In the genomic region with DNA sequence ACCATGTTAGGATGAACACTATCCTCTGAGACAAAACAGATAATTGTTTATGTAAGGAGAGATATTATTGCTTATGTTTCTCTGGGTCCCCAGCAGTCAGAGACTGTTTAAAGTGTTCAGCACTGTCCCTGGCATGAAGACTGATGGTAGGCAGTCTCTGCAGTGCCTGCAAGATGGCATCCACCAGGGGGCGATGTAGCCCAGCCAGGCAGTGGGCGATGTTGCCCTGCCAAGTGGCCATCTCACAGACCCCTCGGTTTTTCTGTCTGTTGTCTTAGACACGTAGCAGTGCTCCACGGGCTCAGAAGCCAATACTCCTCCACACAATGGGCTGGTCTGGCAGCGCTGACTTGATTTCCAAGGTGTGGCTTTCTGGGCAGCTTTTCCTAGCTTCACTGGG, we compare ENCODE assay signal across 8 mouse cellular contexts. TPM values are rescaled to one million over a fixed set of nuclear protein-coding genes. Genes with fewer than 3 reads are reported as not detected.
DNase-seq lines count a peak whose midpoint lies in the region; ATAC-seq and TF ChIP-seq lines count a peak whose summit lies in the region.

No protein-coding gene starts in this region.

- no peak overlapping the region for H3K27ac ChIP-seq in hindbrain, embryonic 14.5 days
- H3K27ac ChIP-seq in hindbrain, embryonic 16.5 days (ENCODE audit: low read depth, low read length) = no peak overlapping the region
- no peak overlapping the region for H3K27ac ChIP-seq in hindbrain, postnatal 0 days
- H3K27ac ChIP-seq in stomach, postnatal 0 days (replicated peaks) = no peak overlapping the region

- H3K4me1 ChIP-seq in hindbrain, embryonic 14.5 days (replicated peaks; ENCODE audit: control insufficient read depth, insufficient read depth, low read length) = peaks cover 18% of the 10 kb centered on the region
- H3K4me1 ChIP-seq in hindbrain, embryonic 16.5 days (ENCODE audit: control insufficient read depth, insufficient read depth, low read depth, low read length) = peaks cover 22% of the 10 kb centered on the region
- 0 out of 2 replicates have a peak, but pooled peaks cover 20% of the 10 kb centered on the region for H3K4me1 ChIP-seq in hindbrain, postnatal 0 days (ENCODE audit: insufficient read depth, low read length)
- peaks cover 17% of the 10 kb centered on the region for H3K4me1 ChIP-seq in stomach, postnatal 0 days (replicated peaks; ENCODE audit: control insufficient read depth, insufficient read depth)

- no peak for TF ChIP-seq EP300 in stomach, postnatal 0 days (optimal IDR thresholded peaks at IDR 0.05)

- H3K4me3 ChIP-seq in hindbrain, embryonic 14.5 days (replicated peaks; ENCODE audit: low read length) = no peak overlapping the region
- H3K4me3 ChIP-seq in hindbrain, embryonic 16.5 days (ENCODE audit: low read length) = no peak overlapping the region
- H3K4me3 ChIP-seq in hindbrain, postnatal 0 days (ENCODE audit: low read length) = no peak overlapping the region
- no peak overlapping the region for H3K4me3 ChIP-seq in stomach, postnatal 0 days (ENCODE audit: low read depth, low read length)

- H3K27me3 ChIP-seq in hindbrain, embryonic 14.5 days (ENCODE audit: control insufficient read depth, insufficient read depth, low read length) = no peaks in the 10 kb centered on the region
- H3K27me3 ChIP-seq in hindbrain, embryonic 16.5 days (replicated peaks; ENCODE audit: control insufficient read depth, insufficient read depth, low read length) = no peaks in the 10 kb centered on the region
- no peaks in the 10 kb centered on the region for H3K27me3 ChIP-seq in hindbrain, postnatal 0 days (ENCODE audit: insufficient read depth, low read length)
- no peaks in the 10 kb centered on the region for H3K27me3 ChIP-seq in stomach, postnatal 0 days (ENCODE audit: control insufficient read depth, insufficient read depth, low read length)

- no peaks in the 10 kb centered on the region for H3K36me3 ChIP-seq in hindbrain, embryonic 14.5 days (replicated peaks; ENCODE audit: control insufficient read depth, insufficient read depth)
- no peaks in the 10 kb centered on the region for H3K36me3 ChIP-seq in hindbrain, embryonic 16.5 days (ENCODE audit: control insufficient read depth, insufficient read depth, low read length)
- H3K36me3 ChIP-seq in hindbrain, postnatal 0 days (ENCODE audit: insufficient read depth, low read length) = no peaks in the 10 kb centered on the region
- H3K36me3 ChIP-seq in stomach, postnatal 0 days (ENCODE audit: control insufficient read depth, insufficient read depth, low read length) = no peaks in the 10 kb centered on the region

- peak; percentile 96 for TF ChIP-seq CTCF in hindbrain, postnatal 0 days (IDR thresholded peaks at IDR 0.05; ENCODE audit: low read depth)
- TF ChIP-seq CTCF in stomach, postnatal 0 days (IDR thresholded peaks at IDR 0.05; ENCODE audit: low read depth) = peak; percentile 98

- no peak overlapping the region for H3K9ac ChIP-seq in hindbrain, embryonic 14.5 days
- H3K9ac ChIP-seq in hindbrain, embryonic 16.5 days (ENCODE audit: low read depth, low read length) = no peak overlapping the region
- no peak overlapping the region for H3K9ac ChIP-seq in hindbrain, postnatal 0 days (replicated peaks; ENCODE audit: low read length)
- H3K9ac ChIP-seq in stomach, postnatal 0 days (ENCODE audit: low read length) = no peak overlapping the region

- peak; percentile 70 for DNase-seq in hindbrain, embryonic 14.5 days (ENCODE audit: low spot score)
- peak; percentile 72 for DNase-seq in c-Kit-positive CD71-negative TER-119-negative erythroid progenitor cells, embryonic 14.5 days (ENCODE audit: low read depth)
- peak; percentile 46 to 67 for DNase-seq in frontal cortex, postnatal 14 days (ENCODE audit: low spot score in 2 of 2)
- peak; percentile 82 for DNase-seq in hindbrain, postnatal 0 days (ENCODE audit: low spot score)
- peak; percentile 59 to 88 for DNase-seq in left cerebral cortex, postnatal 10 days (ENCODE audit: extremely low spot score in 1 of 2, low spot score in 2 of 2)
- DNase-seq in stomach, postnatal 0 days (ENCODE audit: low spot score) = peak; percentile 85

- 12% methylated on average over 6 of the region's 6 CpGs for WGBS in hindbrain, embryonic 14.5 days
- WGBS in hindbrain, embryonic 16.5 days = 8% methylated on average over 6 of the region's 6 CpGs
- WGBS in hindbrain, postnatal 0 days = 12% methylated on average over 6 of the region's 6 CpGs
- WGBS in stomach, postnatal 0 days = 12% methylated on average over 6 of the region's 6 CpGs

- H3K4me2 ChIP-seq in hindbrain, embryonic 14.5 days (replicated peaks) = no peak overlapping the region
- no peak overlapping the region for H3K4me2 ChIP-seq in hindbrain, embryonic 16.5 days (ENCODE audit: low read length)
- H3K4me2 ChIP-seq in hindbrain, postnatal 0 days (ENCODE audit: low read depth, low read length) = no peak overlapping the region
- 0 out of 2 replicates have a peak overlapping the region, but pooled peaks have one; percentile 11 for H3K4me2 ChIP-seq in stomach, postnatal 0 days (replicated peaks; ENCODE audit: low read depth)

- ATAC-seq in hindbrain, embryonic 14.5 days (ENCODE audit: low FRiP score) = no peak
- ATAC-seq in hindbrain, embryonic 16.5 days = no peak
- ATAC-seq in hindbrain, postnatal 0 days = no peak
- ATAC-seq in monocyte, adult 5-6 weeks (replicated peaks; ENCODE audit: insufficient number of reproducible peaks, low FRiP score, low TSS enrichment, poor library complexity, severe bottlenecking) = peak; percentile 36; the same call in 1 of the 2 replicates
- peak; percentile 29 for ATAC-seq in stomach, postnatal 0 days (ENCODE audit: low FRiP score, low TSS enrichment)

- intact Hi-C loops in left cerebral cortex, postnatal 10 days (cut with DNase I) = loop anchor here (2.0 kb wide), 1 partner anchor 81 kb away; no protein-coding TSS in a partner anchor

- no peaks in the 10 kb centered on the region for H3K9me3 ChIP-seq in hindbrain, embryonic 14.5 days (ENCODE audit: control insufficient read depth, low read length)
- no peaks in the 10 kb centered on the region for H3K9me3 ChIP-seq in hindbrain, embryonic 16.5 days (ENCODE audit: control insufficient read depth, low read length)
- H3K9me3 ChIP-seq in hindbrain, postnatal 0 days (ENCODE audit: low read length) = no peaks in the 10 kb centered on the region
- no peaks in the 10 kb centered on the region for H3K9me3 ChIP-seq in stomach, postnatal 0 days (ENCODE audit: control insufficient read depth, low read length)

RNA-seq across cellular contexts. Expression of gene Prkcd, which starts 34.6 kb away (rescaled TPM):
- 19.4 and 21.1 TPM in 2 replicates for polyA plus RNA-seq in hindbrain, embryonic 14.5 days (2014; fragmentation: Nextera tagmentation; extraction: Ambion mirVana)
- 22.0 and 27.1 TPM in 2 replicates for polyA plus RNA-seq in hindbrain, embryonic 16.5 days (2015; fragmentation: Nextera tagmentation; extraction: Ambion mirVana)
- total RNA-seq in hindbrain, postnatal 0 days (2014; rRNA removed) = 26.2 and 26.8 TPM in 2 replicates
- 19.6 and 20.4 TPM in 2 replicates for polyA plus RNA-seq in hindbrain, postnatal 0 days (2015; fragmentation: Nextera tagmentation; extraction: Ambion mirVana)
- total RNA-seq in left cerebral cortex, postnatal 10 days (2021) = 10 to 100 TPM; 17.1 to 19.4 TPM
- total RNA-seq in monocyte, adult 5-6 weeks (2017) = 610 to 725 TPM (median 637 TPM) in 3 replicates
- 62.8 and 72.3 TPM in 2 replicates for polyA plus RNA-seq in stomach, postnatal 0 days (2015; fragmentation: Nextera tagmentation; extraction: Ambion mirVana)

RNA-seq across cellular contexts. Expression of gene Tkt, which starts 43.3 kb away (rescaled TPM):
- 110 and 144 TPM in 2 replicates for polyA plus RNA-seq in hindbrain, embryonic 14.5 days (2014; fragmentation: Nextera tagmentation; extraction: Ambion mirVana)
- 301 and 314 TPM in 2 replicates for polyA plus RNA-seq in hindbrain, embryonic 16.5 days (2015; fragmentation: Nextera tagmentation; extraction: Ambion mirVana)
- 388 and 429 TPM in 2 replicates for total RNA-seq in hindbrain, postnatal 0 days (2014; rRNA removed)
- 248 and 258 TPM in 2 replicates for polyA plus RNA-seq in hindbrain, postnatal 0 days (2015; fragmentation: Nextera tagmentation; extraction: Ambion mirVana)
- total RNA-seq in left cerebral cortex, postnatal 10 days (2021) = 100 to 1,000 TPM; 231 TPM
- 278 to 467 TPM (median 383 TPM) in 3 replicates for total RNA-seq in monocyte, adult 5-6 weeks (2017)
- 200 and 202 TPM in 2 replicates for polyA plus RNA-seq in stomach, postnatal 0 days (2015; fragmentation: Nextera tagmentation; extraction: Ambion mirVana)

Comparison
In these comparisons a context has a peak if more than half of its experiments do, and no peak if none do; other contexts are left out.
1. ATAC-seq: peak in monocyte, adult 5-6 weeks (single experiment) and stomach, postnatal 0 days (single experiment); none in hindbrain, embryonic 14.5 days (single experiment), hindbrain, embryonic 16.5 days (single experiment) and hindbrain, postnatal 0 days (single experiment).
2. Peak in every context shown above with its lines, with median percentiles within 50 percentile points of each other: DNase-seq.